Mouse (Mus musculus): Measurements from ENCODE around the gene Pi4k2a. TPM values are rescaled to one million over a fixed set of nuclear protein-coding genes. Genes with fewer than 3 reads are reported as not detected.
"Not testable (repeated sequence)": the region's sequence is repeated elsewhere in the genome, so short reads cannot be mapped to it uniquely, and the experiment has no call there.

The Pi4k2a gene
- total RNA-seq, 1 experiment: 23.2 TPM

DNA sequence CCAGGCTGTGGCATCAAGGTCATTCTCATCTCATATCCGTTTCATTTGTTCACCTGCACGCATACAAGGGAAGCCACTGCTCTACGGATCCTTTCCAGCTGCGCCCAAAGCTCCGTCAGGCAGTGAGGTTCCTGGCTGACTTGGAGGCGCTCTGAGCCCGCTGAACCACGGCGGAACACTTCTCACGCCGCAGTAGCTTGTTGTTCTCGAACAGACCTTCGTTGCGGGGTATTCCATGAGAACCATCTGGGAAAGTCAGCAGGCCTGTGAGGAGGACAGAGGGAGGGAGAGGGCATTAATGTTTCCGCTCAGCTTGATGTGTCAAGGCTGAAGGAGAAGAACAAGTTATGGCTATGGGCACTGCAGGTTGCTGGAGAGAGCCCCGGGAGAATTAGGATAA is 14.3 kb upstream of the Pi4k2a start:
- Histone ChIP-seq H3K4me1 (ENCODE audit: control insufficient read depth in 2 of 2, insufficient read depth in 2 of 2, low read length in 2 of 2, poor library complexity in 1 of 2) (no peaks in the 10 kb centered on the region; a peak in 1 of 4 replicates), H3K36me3 (ENCODE audit: control insufficient read depth, insufficient read depth, low read length, poor library complexity, severe bottlenecking) (no peaks in the 10 kb centered on the region), H3K9ac (ENCODE audit: insufficient read depth, low read depth, low read length, poor library complexity, severe bottlenecking) (no peak overlapping the region; the same call in 1 of the 2 replicates), H3K27ac (ENCODE audit: insufficient read depth, low read depth, low read length, poor library complexity, severe bottlenecking) (no peak overlapping the region), H3K4me3 (ENCODE audit: insufficient read depth in 1 of 2, low read depth in 1 of 2, low read length in 2 of 2, poor library complexity in 1 of 2, severe bottlenecking in 1 of 2) (peak overlapping the region; percentile 2 to 6; a peak in 1 of 4 replicates), H3K9me3 (ENCODE audit: control insufficient read depth, insufficient read depth, low read depth, low read length) (no peaks in the 10 kb centered on the region)
- no peak for DNase-seq (ENCODE audit: low read depth, low spot score)
- TF ChIP-seq ZNF384 (IDR thresholded peaks at IDR 0.05; ENCODE audit: low read depth, low read length) (no peak), HCFC1 (IDR thresholded peaks at IDR 0.05; ENCODE audit: borderline replicate concordance, insufficient read depth, low read length) (no peak), ZC3H11A (IDR thresholded peaks at IDR 0.05; ENCODE audit: borderline replicate concordance, low read depth, low read length) (no peak), CHD2 (IDR thresholded peaks at IDR 0.05; ENCODE audit: low read depth, low read length) (no peak), MAFK (IDR thresholded peaks at IDR 0.05; ENCODE audit: insufficient read depth, low read depth, low read length) (no peak)
- in situ Hi-C loops (cut with MboI; ENCODE audit: low sequenced_read_pairs in 2 of 2, unreplicated experiment in 2 of 2): no loop called here

DNA sequence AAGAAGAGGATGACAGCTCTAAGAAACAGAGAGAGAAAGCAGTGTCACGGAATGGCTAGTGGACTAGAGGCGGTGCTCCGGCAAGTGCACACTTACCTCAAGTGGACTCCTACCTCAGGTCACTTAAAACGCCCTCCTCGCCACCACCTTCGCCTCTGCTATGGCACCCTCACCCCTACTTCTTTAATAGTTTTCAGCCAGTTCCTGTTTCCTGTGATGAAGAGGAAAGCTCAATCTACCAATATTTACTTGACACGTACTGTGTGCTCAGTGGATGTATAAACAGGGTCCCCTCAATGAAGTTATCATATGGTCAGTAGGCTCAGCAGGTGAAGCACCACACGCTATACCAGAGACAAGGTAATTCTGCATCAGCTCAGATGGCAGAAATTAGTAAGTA is 11.7 kb upstream of the Pi4k2a start:
- H3K4me3 ChIP-seq (ENCODE audit: insufficient read depth in 1 of 2, low read depth in 1 of 2, low read length in 2 of 2, poor library complexity in 1 of 2, severe bottlenecking in 1 of 2): no peak overlapping the region
- no peaks in the 10 kb centered on the region for H3K9me3 ChIP-seq (ENCODE audit: control insufficient read depth, insufficient read depth, low read depth, low read length)
- TF ChIP-seq ZC3H11A (IDR thresholded peaks at IDR 0.05; ENCODE audit: borderline replicate concordance, low read depth, low read length) (no peak), CHD2 (IDR thresholded peaks at IDR 0.05; ENCODE audit: low read depth, low read length) (no peak), MAFK (IDR thresholded peaks at IDR 0.05; ENCODE audit: insufficient read depth, low read depth, low read length) (no peak)
- in situ Hi-C loops (cut with MboI; ENCODE audit: low sequenced_read_pairs in 2 of 2, unreplicated experiment in 2 of 2): no loop called here
- no peak overlapping the region for H3K9ac ChIP-seq (ENCODE audit: insufficient read depth, low read depth, low read length, poor library complexity, severe bottlenecking)
- no peaks in the 10 kb centered on the region for H3K36me3 ChIP-seq (ENCODE audit: control insufficient read depth, insufficient read depth, low read length, poor library complexity, severe bottlenecking)
- H3K27ac ChIP-seq (ENCODE audit: insufficient read depth, low read depth, low read length, poor library complexity, severe bottlenecking): no peak overlapping the region
- H3K4me1 ChIP-seq (ENCODE audit: control insufficient read depth in 2 of 2, insufficient read depth in 2 of 2, low read length in 2 of 2, poor library complexity in 1 of 2): no peaks in the 10 kb centered on the region; a peak in 1 of 4 replicates
- no peak for DNase-seq (ENCODE audit: low read depth, low spot score)

DNA sequence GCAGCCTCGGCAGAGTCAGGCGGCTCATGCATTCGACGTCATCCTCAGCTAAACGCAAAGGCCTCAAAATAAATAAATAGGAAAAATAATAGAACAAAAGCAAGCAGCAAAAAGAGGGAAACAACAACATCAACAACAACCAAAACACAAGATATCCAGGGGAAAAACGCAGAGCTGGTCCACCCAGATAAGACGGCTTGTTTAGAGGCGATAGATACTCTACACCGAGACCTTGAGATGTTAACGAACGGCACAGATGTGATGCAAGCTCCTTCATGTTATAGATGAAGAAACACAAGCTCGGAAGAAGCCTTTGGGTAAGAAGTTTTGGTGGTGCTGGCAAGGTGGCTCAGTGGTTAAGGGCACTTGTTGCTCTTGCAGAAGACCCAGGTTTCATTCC is 11.3 kb upstream of the Pi4k2a start:
- in situ Hi-C loops (cut with MboI; ENCODE audit: low sequenced_read_pairs in 2 of 2, unreplicated experiment in 2 of 2): no loop called here
- Histone ChIP-seq H3K9ac (ENCODE audit: insufficient read depth, low read depth, low read length, poor library complexity, severe bottlenecking) (no peak overlapping the region), H3K4me3 (ENCODE audit: insufficient read depth in 1 of 2, low read depth in 1 of 2, low read length in 2 of 2, poor library complexity in 1 of 2, severe bottlenecking in 1 of 2) (no peak overlapping the region), H3K36me3 (ENCODE audit: control insufficient read depth, insufficient read depth, low read length, poor library complexity, severe bottlenecking) (no peaks in the 10 kb centered on the region), H3K9me3 (ENCODE audit: control insufficient read depth, insufficient read depth, low read depth, low read length) (no peaks in the 10 kb centered on the region), H3K4me1 (ENCODE audit: control insufficient read depth in 2 of 2, insufficient read depth in 2 of 2, low read length in 2 of 2, poor library complexity in 1 of 2) (no peaks in the 10 kb centered on the region; a peak in 1 of 4 replicates), H3K27ac (ENCODE audit: insufficient read depth, low read depth, low read length, poor library complexity, severe bottlenecking) (no peak overlapping the region)
- TF ChIP-seq ZC3H11A (IDR thresholded peaks at IDR 0.05; ENCODE audit: borderline replicate concordance, low read depth, low read length) (no peak), ZNF384 (IDR thresholded peaks at IDR 0.05; ENCODE audit: low read depth, low read length) (no peak), HCFC1 (IDR thresholded peaks at IDR 0.05; ENCODE audit: borderline replicate concordance, insufficient read depth, low read length) (no peak), MAFK (IDR thresholded peaks at IDR 0.05; ENCODE audit: insufficient read depth, low read depth, low read length) (no peak), CHD2 (IDR thresholded peaks at IDR 0.05; ENCODE audit: low read depth, low read length) (no peak)
- DNase-seq (ENCODE audit: low read depth, low spot score): no peak

DNA sequence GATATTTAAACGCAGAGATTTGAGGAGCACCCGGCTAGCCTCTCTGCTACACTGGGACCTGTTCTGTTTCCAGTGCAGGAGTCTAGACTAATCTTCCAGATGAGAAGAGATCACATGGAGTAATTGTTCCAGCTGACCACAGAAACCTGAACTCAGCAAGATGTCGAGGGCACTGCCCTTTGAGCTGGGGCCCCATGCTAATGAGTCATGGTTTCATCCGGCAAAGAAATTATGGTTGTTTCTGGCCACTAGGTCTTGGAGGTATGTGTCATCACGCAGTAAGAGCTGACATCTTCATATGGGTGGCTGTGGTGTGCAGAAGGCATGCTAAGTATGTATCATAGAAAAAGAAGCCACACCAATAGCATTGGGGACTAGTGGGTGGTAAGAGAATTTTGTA is 10.3 kb upstream of the Pi4k2a start:
- Histone ChIP-seq H3K9ac (ENCODE audit: insufficient read depth, low read depth, low read length, poor library complexity, severe bottlenecking) (no peak overlapping the region), H3K4me3 (ENCODE audit: insufficient read depth in 1 of 2, low read depth in 1 of 2, low read length in 2 of 2, poor library complexity in 1 of 2, severe bottlenecking in 1 of 2) (no peak overlapping the region), H3K27ac (ENCODE audit: insufficient read depth, low read depth, low read length, poor library complexity, severe bottlenecking) (no peak overlapping the region), H3K36me3 (ENCODE audit: control insufficient read depth, insufficient read depth, low read length, poor library complexity, severe bottlenecking) (no peaks in the 10 kb centered on the region), H3K9me3 (ENCODE audit: control insufficient read depth, insufficient read depth, low read depth, low read length) (no peaks in the 10 kb centered on the region), H3K4me1 (ENCODE audit: control insufficient read depth in 2 of 2, insufficient read depth in 2 of 2, low read length in 2 of 2, poor library complexity in 1 of 2) (no peaks in the 10 kb centered on the region; a peak in 1 of 4 replicates)
- in situ Hi-C loops (cut with MboI; ENCODE audit: low sequenced_read_pairs in 2 of 2, unreplicated experiment in 2 of 2): no loop called here
- DNase-seq (ENCODE audit: low read depth, low spot score): no peak
- TF ChIP-seq ZC3H11A (IDR thresholded peaks at IDR 0.05; ENCODE audit: borderline replicate concordance, low read depth, low read length): no peak
- TF ChIP-seq MAFK (IDR thresholded peaks at IDR 0.05; ENCODE audit: insufficient read depth, low read depth, low read length): no peak
- no peak for TF ChIP-seq CHD2 (IDR thresholded peaks at IDR 0.05; ENCODE audit: low read depth, low read length)
- TF ChIP-seq ZNF384 (IDR thresholded peaks at IDR 0.05; ENCODE audit: low read depth, low read length): no peak
- no peak for TF ChIP-seq HCFC1 (IDR thresholded peaks at IDR 0.05; ENCODE audit: borderline replicate concordance, insufficient read depth, low read length)

DNA sequence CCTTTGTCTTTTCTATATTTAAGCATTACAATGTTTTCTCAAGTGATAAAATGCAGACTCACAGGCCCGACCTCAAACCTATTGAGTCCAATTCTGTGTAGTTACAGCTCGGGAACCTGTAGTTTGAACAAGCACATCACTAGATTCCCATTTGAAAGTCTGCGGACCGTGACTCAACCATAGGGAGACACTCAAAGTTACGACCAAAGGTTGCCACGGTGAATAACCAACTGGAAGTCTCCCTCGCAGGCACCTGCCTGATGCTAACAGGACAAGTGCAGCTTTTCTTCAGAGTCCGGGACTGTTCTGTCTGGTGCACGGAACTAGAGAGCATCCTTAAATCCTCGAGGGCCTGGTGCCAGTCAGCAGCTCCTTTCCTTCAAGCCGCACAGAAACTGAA is 9.8 kb upstream of the Pi4k2a start:
- TF ChIP-seq CHD2 (IDR thresholded peaks at IDR 0.05; ENCODE audit: low read depth, low read length): no peak
- no peak for TF ChIP-seq MAFK (IDR thresholded peaks at IDR 0.05; ENCODE audit: insufficient read depth, low read depth, low read length)
- TF ChIP-seq HCFC1 (IDR thresholded peaks at IDR 0.05; ENCODE audit: borderline replicate concordance, insufficient read depth, low read length): no peak
- TF ChIP-seq ZNF384 (IDR thresholded peaks at IDR 0.05; ENCODE audit: low read depth, low read length): no peak
- no peak for TF ChIP-seq ZC3H11A (IDR thresholded peaks at IDR 0.05; ENCODE audit: borderline replicate concordance, low read depth, low read length)
- no peak for DNase-seq (ENCODE audit: low read depth, low spot score)
- in situ Hi-C loops (cut with MboI; ENCODE audit: low sequenced_read_pairs in 2 of 2, unreplicated experiment in 2 of 2): no loop called here
- no peaks in the 10 kb centered on the region; a peak in 1 of 4 replicates for H3K4me1 ChIP-seq (ENCODE audit: control insufficient read depth in 2 of 2, insufficient read depth in 2 of 2, low read length in 2 of 2, poor library complexity in 1 of 2)
- H3K27ac ChIP-seq (ENCODE audit: insufficient read depth, low read depth, low read length, poor library complexity, severe bottlenecking): no peak overlapping the region
- no peak overlapping the region for H3K9ac ChIP-seq (ENCODE audit: insufficient read depth, low read depth, low read length, poor library complexity, severe bottlenecking)
- H3K36me3 ChIP-seq (ENCODE audit: control insufficient read depth, insufficient read depth, low read length, poor library complexity, severe bottlenecking): no peaks in the 10 kb centered on the region
- no peaks in the 10 kb centered on the region for H3K9me3 ChIP-seq (ENCODE audit: control insufficient read depth, insufficient read depth, low read depth, low read length)
- no peak overlapping the region for H3K4me3 ChIP-seq (ENCODE audit: insufficient read depth in 1 of 2, low read depth in 1 of 2, low read length in 2 of 2, poor library complexity in 1 of 2, severe bottlenecking in 1 of 2)

DNA sequence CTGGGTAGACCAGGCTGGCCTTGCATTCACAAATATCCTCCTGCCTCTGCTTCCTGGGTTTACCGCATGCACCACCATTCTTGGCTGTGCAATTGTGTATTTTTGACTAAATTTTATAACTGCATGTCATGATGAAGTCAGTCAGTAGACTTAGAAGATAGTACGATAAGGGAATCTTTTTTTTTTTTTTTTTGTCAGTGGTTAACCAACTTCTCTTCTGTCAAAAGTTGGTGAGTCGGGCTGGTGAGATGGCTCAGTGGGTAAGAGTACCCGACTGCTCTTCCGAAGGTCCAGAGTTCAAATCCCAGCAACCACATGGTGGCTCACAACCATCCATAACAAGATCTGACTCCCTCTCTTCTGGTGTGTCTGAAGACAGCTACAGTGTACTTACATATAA is 8.7 kb upstream of the Pi4k2a start:
- H3K9me3 ChIP-seq (ENCODE audit: control insufficient read depth, insufficient read depth, low read depth, low read length); H3K4me1 ChIP-seq (ENCODE audit: control insufficient read depth in 2 of 2, insufficient read depth in 2 of 2, low read length in 2 of 2, poor library complexity in 1 of 2); H3K9ac ChIP-seq (ENCODE audit: insufficient read depth, low read depth, low read length, poor library complexity, severe bottlenecking); H3K4me3 ChIP-seq (ENCODE audit: insufficient read depth in 1 of 2, low read depth in 1 of 2, low read length in 2 of 2, poor library complexity in 1 of 2, severe bottlenecking in 1 of 2); in situ Hi-C loops (cut with MboI; ENCODE audit: low sequenced_read_pairs in 2 of 2, unreplicated experiment in 2 of 2); H3K36me3 ChIP-seq (ENCODE audit: control insufficient read depth, insufficient read depth, low read length, poor library complexity, severe bottlenecking); DNase-seq (ENCODE audit: low read depth, low spot score); H3K27ac ChIP-seq (ENCODE audit: insufficient read depth, low read depth, low read length, poor library complexity, severe bottlenecking): not testable (repeated sequence)

All from ES-E14 (cell line).